Mouse (Mus musculus) liver, embryonic 11.5 days (tissue): ENCODE results near the gene Apba2. TPM values are rescaled to one million over a fixed set of nuclear protein-coding genes. Genes with fewer than 3 reads are reported as not detected.

Experiments
- ATAC-seq: fragments of 200-750 bp; cut with Nextera tagmentation; replicated peaks from 2 replicates; pipeline ENCODE4 v1.8.0; 2017; ENCODE audit warnings: moderate number of reproducible peaks, mild to moderate bottlenecking, moderate TSS enrichment, moderate library complexity; ENCODE audit not compliant: low FRiP score
- DNase-seq: peaks from one replicate; pipeline ENCODE4 v3.0.0-alpha.2; 2017; ENCODE audit warnings: low spot score
- H3K27ac ChIP-seq: fragments of 300-500 bp; sonication (generic); 2 replicates; pipeline ENCODE4 v1.5.1; 2014; ENCODE audit warnings: mild to moderate bottlenecking, low read depth, low read length, control low read depth
- H3K27me3 ChIP-seq: fragments of 300-500 bp; sonication (generic); replicated peaks from 2 replicates; pipeline ENCODE4 v1.6.1; 2014; ENCODE audit warnings: low read length, mixed read lengths; ENCODE audit not compliant: control insufficient read depth, insufficient read depth
- H3K36me3 ChIP-seq: fragments of 300-500 bp; sonication (generic); 2 replicates; pipeline ENCODE4 v1.6.1; 2014; ENCODE audit warnings: mild to moderate bottlenecking, low read length, moderate library complexity, mixed read lengths; ENCODE audit not compliant: control insufficient read depth, insufficient read depth
- H3K4me1 ChIP-seq: fragments of 300-500 bp; sonication (generic); replicated peaks from 2 replicates; pipeline ENCODE4 v1.6.1; 2014; ENCODE audit warnings: low read length, mixed read lengths; ENCODE audit not compliant: control insufficient read depth, insufficient read depth
- H3K4me2 ChIP-seq: fragments of 300-500 bp; sonication (generic); 2 replicates; pipeline ENCODE4 v1.6.1; 2014; ENCODE audit warnings: mild to moderate bottlenecking, control low read depth, moderate library complexity
- H3K4me3 ChIP-seq: fragments of 300-500 bp; sonication (generic); 2 replicates; pipeline ENCODE4 v1.5.1; 2014; ENCODE audit warnings: low read depth, low read length, control low read depth
- H3K9ac ChIP-seq: fragments of 300-500 bp; sonication (generic); 2 replicates; pipeline ENCODE4 v1.6.1; 2014; ENCODE audit warnings: low read depth, low read length, control low read depth
- H3K9me3 ChIP-seq: fragments of 300-500 bp; sonication (generic); 2 replicates; pipeline ENCODE4 v1.6.1; 2016; ENCODE audit warnings: low read length, inconsistent platforms, mixed read lengths; ENCODE audit not compliant: control insufficient read depth
- WGBS: fragments of 180-500 bp; shearing (Covaris S2); extraction: QIAGEN DNeasy Blood & Tissue Kit; methylation state at CpG from one replicate; pipeline ENCODE4 v1.1.7; 2014; 5-methylcytosine and 5-hydroxymethylcytosine counted together
- polyA plus RNA-seq: library from polyadenylated mRNA; unstranded; fragments of >200 nt; fragmentation: Nextera tagmentation; extraction: Ambion mirVana; gene quantifications from 2 replicates; pipeline ENCODE4 v1.2.1, GENCODE M21; 2014

Apba2 gene
- polyA plus RNA-seq, 1 experiment from 2014 or later: 0.96 TPM

GRCm38 (mm10) chr7:64728181-64728591 lies 226.7 kb downstream of the Apba2 start:
- no peak for ATAC-seq
- H3K4me1 ChIP-seq: no peaks in the 10 kb centered on the region
- 78% methylated on average over 5 of the region's 5 CpGs for WGBS

GRCm38 (mm10) chr7:64728816-64729215 lies 227.3 kb downstream of the Apba2 start:
- H3K9me3 ChIP-seq: no peaks in the 10 kb centered on the region
- no peaks in the 10 kb centered on the region for H3K4me1 ChIP-seq
- no peak overlapping the region for H3K9ac ChIP-seq
- no peak for ATAC-seq
- H3K4me2 ChIP-seq: no peak overlapping the region
- H3K27me3 ChIP-seq: no peaks in the 10 kb centered on the region
- H3K36me3 ChIP-seq: no peaks in the 10 kb centered on the region
- no peak overlapping the region for H3K27ac ChIP-seq
- no peak overlapping the region for H3K4me3 ChIP-seq
- 71% methylated on average over 3 of the region's 3 CpGs for WGBS
- DNase-seq: no peak

More at GRCm38 (mm10) chr7:64728181-64728591, 226.7 kb downstream of the Apba2 start:
- Histone ChIP-seq H3K4me2 (no peak overlapping the region), H3K9me3 (no peaks in the 10 kb centered on the region), H3K4me3 (no peak overlapping the region), H3K27ac (no peak overlapping the region), H3K27me3 (no peaks in the 10 kb centered on the region), H3K9ac (no peak overlapping the region), H3K36me3 (no peaks in the 10 kb centered on the region)
- DNase-seq: no peak

GRCm38 (mm10) chr7:64729785-64730184 lies 228.3 kb downstream of the Apba2 start:
- no peaks in the 10 kb centered on the region for H3K4me1 ChIP-seq
- H3K9ac ChIP-seq: no peak overlapping the region
- no peaks in the 10 kb centered on the region for H3K36me3 ChIP-seq
- DNase-seq: no peak
- H3K27ac ChIP-seq: no peak overlapping the region
- no peaks in the 10 kb centered on the region for H3K9me3 ChIP-seq
- H3K27me3 ChIP-seq: no peaks in the 10 kb centered on the region
- no peak overlapping the region for H3K4me3 ChIP-seq
- ATAC-seq: no peak
- H3K4me2 ChIP-seq: no peak overlapping the region
- 28% methylated on average over 7 of the region's 7 CpGs for WGBS

- 80% methylated on average over 11 of the region's 11 CpGs for WGBS
- Histone ChIP-seq H3K27me3 (no peaks in the 10 kb centered on the region), H3K4me1 (no peaks in the 10 kb centered on the region), H3K36me3 (no peaks in the 10 kb centered on the region), H3K4me3 (no peak overlapping the region), H3K9me3 (no peaks in the 10 kb centered on the region), H3K4me2 (no peak overlapping the region), H3K27ac (no peak overlapping the region), H3K9ac (no peak overlapping the region)
- ATAC-seq (no peak), DNase-seq (no peak)
These were observed 237.6 kb downstream of the Apba2 start for GRCm38 (mm10) chr7:64739131-64739530.

- no peaks in the 10 kb centered on the region for H3K27me3 ChIP-seq
- no peak overlapping the region for H3K27ac ChIP-seq
- DNase-seq: peak; percentile 60
- no peaks in the 10 kb centered on the region for H3K36me3 ChIP-seq
- H3K9ac ChIP-seq: no peak overlapping the region
- no peaks in the 10 kb centered on the region for H3K4me1 ChIP-seq
- no peak for ATAC-seq
- WGBS: 28% methylated on average over 8 of the region's 8 CpGs
- H3K4me3 ChIP-seq: no peak overlapping the region
- no peak overlapping the region for H3K4me2 ChIP-seq
- H3K9me3 ChIP-seq: no peaks in the 10 kb centered on the region
These were observed 240.1 kb downstream of the Apba2 start for GRCm38 (mm10) chr7:64741333-64742307.

GRCm38 (mm10) chr7:64743610-64744009 lies 242.1 kb downstream of the Apba2 start:
- ATAC-seq (no peak), DNase-seq (no peak)
- 81% methylated on average over 7 of the region's 7 CpGs for WGBS
- Histone ChIP-seq H3K9me3 (no peaks in the 10 kb centered on the region), H3K9ac (no peak overlapping the region), H3K36me3 (no peaks in the 10 kb centered on the region), H3K27me3 (no peaks in the 10 kb centered on the region), H3K27ac (no peak overlapping the region), H3K4me3 (no peak overlapping the region), H3K4me2 (no peak overlapping the region), H3K4me1 (no peaks in the 10 kb centered on the region)

GRCm38 (mm10) chr7:64751465-64751864 lies 250.0 kb downstream of the Apba2 start:
- Histone ChIP-seq H3K9me3 (no peaks in the 10 kb centered on the region), H3K4me1 (no peaks in the 10 kb centered on the region), H3K4me3 (no peak overlapping the region), H3K9ac (no peak overlapping the region), H3K4me2 (no peak overlapping the region), H3K27me3 (no peaks in the 10 kb centered on the region), H3K36me3 (no peaks in the 10 kb centered on the region), H3K27ac (no peak overlapping the region)
- ATAC-seq (peak; percentile 34; the same call in 1 of the 2 replicates), DNase-seq (peak; percentile 36)
- WGBS: 29% methylated on average over 5 of the region's 5 CpGs

GRCm38 (mm10) chr7:64752133-64752532 lies 250.6 kb downstream of the Apba2 start:
- H3K9ac ChIP-seq: no peak overlapping the region
- no peaks in the 10 kb centered on the region for H3K36me3 ChIP-seq
- no peaks in the 10 kb centered on the region for H3K27me3 ChIP-seq
- no peaks in the 10 kb centered on the region for H3K4me1 ChIP-seq
- DNase-seq (no peak), ATAC-seq (no peak)
- H3K9me3 ChIP-seq: no peaks in the 10 kb centered on the region
- 88% methylated on average over 7 of the region's 7 CpGs for WGBS
- H3K4me3 ChIP-seq: no peak overlapping the region
- no peak overlapping the region for H3K4me2 ChIP-seq
- no peak overlapping the region for H3K27ac ChIP-seq

GRCm38 (mm10) chr7:64753678-64754077 lies 252.2 kb downstream of the Apba2 start:
- Histone ChIP-seq H3K36me3 (no peaks in the 10 kb centered on the region), H3K4me3 (no peak overlapping the region), H3K4me1 (no peaks in the 10 kb centered on the region), H3K9me3 (no peaks in the 10 kb centered on the region), H3K27me3 (no peaks in the 10 kb centered on the region), H3K27ac (no peak overlapping the region), H3K4me2 (no peak overlapping the region), H3K9ac (no peak overlapping the region)
- DNase-seq (no peak), ATAC-seq (no peak)
- 67% methylated on average over 6 of the region's 6 CpGs for WGBS
